Mouse (Mus musculus) embryonic facial prominence, embryonic 15.5 days (tissue): ENCODE data around the gene Men1. TPM values are rescaled to one million over a fixed set of nuclear protein-coding genes. Genes with fewer than 3 reads are reported as not detected.
A peak's percentile ranks its signal among the peaks of the same experiment; 100 is the strongest.
"Not testable (repeated sequence)": the region's sequence is repeated elsewhere in the genome, so short reads cannot be mapped to it uniquely, and the experiment has no call there.

Source experiments
- ATAC-seq: fragments of 200-750 bp; cut with Nextera tagmentation; 2 replicates; pipeline ENCODE4 v1.8.0; 2017; ENCODE audit warnings: low read depth, moderate TSS enrichment; ENCODE audit not compliant: insufficient number of reproducible peaks, low FRiP score, low TSS enrichment
- H3K27ac ChIP-seq: fragments of 300-500 bp; sonication (generic); replicated peaks from 2 replicates; pipeline ENCODE4 v1.5.1; 2015; ENCODE audit warnings: mild to moderate bottlenecking, inconsistent platforms
- H3K27me3 ChIP-seq: fragments of 300-500 bp; sonication (generic); 2 replicates; pipeline ENCODE4 v1.6.1; 2015; ENCODE audit warnings: inconsistent platforms
- H3K36me3 ChIP-seq: fragments of 300-500 bp; sonication (generic); 2 replicates; pipeline ENCODE4 v1.6.1; 2015; ENCODE audit warnings: mild to moderate bottlenecking, inconsistent platforms
- H3K4me1 ChIP-seq: fragments of 300-500 bp; sonication (generic); 2 replicates; pipeline ENCODE4 v1.6.1; 2015; ENCODE audit warnings: inconsistent platforms
- H3K4me2 ChIP-seq: fragments of 300-500 bp; sonication (generic); replicated peaks from 2 replicates; pipeline ENCODE4 v1.6.1; 2015; ENCODE audit warnings: mild to moderate bottlenecking, inconsistent platforms
- H3K4me3 ChIP-seq: fragments of 300-500 bp; sonication (generic); replicated peaks from 2 replicates; pipeline ENCODE4 v1.5.1; 2015; ENCODE audit warnings: mild to moderate bottlenecking, inconsistent platforms
- H3K9ac ChIP-seq: fragments of 300-500 bp; sonication (generic); 2 replicates; pipeline ENCODE4 v1.6.1; 2015; ENCODE audit warnings: inconsistent platforms
- H3K9me3 ChIP-seq: fragments of 300-500 bp; sonication (generic); replicated peaks from 2 replicates; pipeline ENCODE4 v1.6.1; 2016; ENCODE audit warnings: inconsistent platforms
- WGBS: fragments of 180-500 bp; shearing (Covaris S2); methylation state at CpG from one replicate; pipeline ENCODE4 v1.1.7; 2015; 5-methylcytosine and 5-hydroxymethylcytosine counted together
- polyA plus RNA-seq: library from polyadenylated mRNA; unstranded; fragments of >200 nt; fragmentation: Nextera tagmentation; extraction: Ambion mirVana; gene quantifications from 2 replicates; pipeline ENCODE4 v1.2.1, GENCODE M21; 2015

Men1 gene
- 82.1 and 91.7 TPM in 2 replicates for polyA plus RNA-seq

GRCm38 (mm10) chr19:6334673-6335457 is at the start of gene Men1:
Gene Men1 (plus strand): TSS chr19:6334979.
- H3K36me3 ChIP-seq, result peaks cover 33% of the 10 kb centered on the region
- under 1% methylated on average over 43 of the region's 43 CpGs for WGBS
- H3K9me3 ChIP-seq, result no peaks in the 10 kb centered on the region

GRCm38 (mm10) chr19:6285226-6285625 is 49.6 kb upstream of the Men1 start:
- Histone ChIP-seq H3K4me2 (no peak overlapping the region), H3K27me3 (no peaks in the 10 kb centered on the region), H3K4me3 (no peak overlapping the region), H3K4me1 (peaks cover 32% of the 10 kb centered on the region), H3K9ac (no peak overlapping the region), H3K36me3 (peaks cover 65% of the 10 kb centered on the region), H3K9me3 (no peaks in the 10 kb centered on the region), H3K27ac (no peak overlapping the region)
- WGBS, result 67% methylated on average over 8 of the region's 8 CpGs
- no peak for ATAC-seq

More at GRCm38 (mm10) chr19:6334673-6335457, at the start of gene Men1:
- peaks cover 34% of the 10 kb centered on the region for H3K4me1 ChIP-seq
- peak within 1 kb of the TSS; percentile 90 for H3K27ac ChIP-seq
- H3K9ac ChIP-seq, result peak within 1 kb of the TSS; percentile 94
- peak within 1 kb of the TSS; percentile 80 for H3K4me3 ChIP-seq
- peak within 1 kb of the TSS; percentile 85 for H3K4me2 ChIP-seq
- no peaks in the 10 kb centered on the region for H3K27me3 ChIP-seq
- ATAC-seq, result peak; percentile 93

- Histone ChIP-seq H3K27me3 (no peaks in the 10 kb centered on the region), H3K4me1 (peaks cover 32% of the 10 kb centered on the region; the same call in 1 of the 2 replicates), H3K4me2 (no peak overlapping the region), H3K9me3 (no peaks in the 10 kb centered on the region), H3K27ac (no peak overlapping the region), H3K36me3 (peaks cover 64% of the 10 kb centered on the region), H3K9ac (no peak overlapping the region), H3K4me3 (no peak overlapping the region)
- no peak for ATAC-seq
- WGBS, result 74% methylated on average over 7 of the region's 7 CpGs
Measured at GRCm38 (mm10) chr19:6285632-6286433, 48.9 kb upstream of the Men1 start.

- Histone ChIP-seq H3K9me3 (no peaks in the 10 kb centered on the region), H3K27ac (no peak overlapping the region; the same call in 1 of the 2 replicates), H3K27me3 (no peaks in the 10 kb centered on the region), H3K4me3 (no peak overlapping the region), H3K4me2 (no peak overlapping the region), H3K36me3 (peaks cover 60% of the 10 kb centered on the region), H3K4me1 (peaks cover 28% of the 10 kb centered on the region; the same call in 1 of the 2 replicates), H3K9ac (no peak overlapping the region; the same call in 1 of the 2 replicates)
- no peak for ATAC-seq
- WGBS, result 83% methylated on average over 19 of the region's 19 CpGs
Measured at GRCm38 (mm10) chr19:6286434-6287401, 48.1 kb upstream of the Men1 start.

- H3K9ac ChIP-seq, result no peak overlapping the region
- H3K36me3 ChIP-seq, result peaks cover 56% of the 10 kb centered on the region
Measured at GRCm38 (mm10) chr19:6288236-6288894, 46.4 kb upstream of the Men1 start.

GRCm38 (mm10) chr19:6289696-6290238 is 45.0 kb upstream of the Men1 start:
- H3K36me3 ChIP-seq, result peaks cover 56% of the 10 kb centered on the region

More at GRCm38 (mm10) chr19:6288236-6288894, 46.4 kb upstream of the Men1 start:
- Histone ChIP-seq H3K4me2 (no peak overlapping the region), H3K27me3 (no peaks in the 10 kb centered on the region), H3K27ac (0 out of 2 replicates have a peak overlapping the region, but pooled peaks have one; percentile 0), H3K4me3 (no peak overlapping the region), H3K4me1 (peaks cover 28% of the 10 kb centered on the region; the same call in 1 of the 2 replicates), H3K9me3 (no peaks in the 10 kb centered on the region)
- WGBS, result 52% methylated on average over 13 of the region's 13 CpGs
- no peak for ATAC-seq

GRCm38 (mm10) chr19:6290720-6291116 is 44.1 kb upstream of the Men1 start:
- H3K4me2 ChIP-seq, ATAC-seq, H3K27me3 ChIP-seq, H3K4me3 ChIP-seq, H3K27ac ChIP-seq, H3K9me3 ChIP-seq, H3K9ac ChIP-seq: not testable (repeated sequence)
- 92% methylated on average over 5 of the region's 6 CpGs for WGBS
- H3K4me1 ChIP-seq, result peaks cover 26% of the 10 kb centered on the region; the same call in 1 of the 2 replicates
- H3K36me3 ChIP-seq, result peaks cover 59% of the 10 kb centered on the region

More at GRCm38 (mm10) chr19:6289696-6290238, 45.0 kb upstream of the Men1 start:
- no peak for ATAC-seq
- peaks cover 28% of the 10 kb centered on the region; the same call in 1 of the 2 replicates for H3K4me1 ChIP-seq
- H3K27me3 ChIP-seq, result no peaks in the 10 kb centered on the region
- WGBS, result 91% methylated on average over 14 of the region's 14 CpGs
- H3K9me3 ChIP-seq, result no peaks in the 10 kb centered on the region
- H3K27ac ChIP-seq, result no peak overlapping the region
- no peak overlapping the region for H3K4me2 ChIP-seq
- no peak overlapping the region for H3K9ac ChIP-seq
- no peak overlapping the region for H3K4me3 ChIP-seq

GRCm38 (mm10) chr19:6291117-6291781 is 43.5 kb upstream of the Men1 start:
- Histone ChIP-seq H3K9ac (no peak overlapping the region), H3K36me3 (peaks cover 59% of the 10 kb centered on the region)

GRCm38 (mm10) chr19:6292262-6292661 is 42.5 kb upstream of the Men1 start:
- WGBS, result 87% methylated on average over 5 of the region's 5 CpGs
- no peak overlapping the region for H3K27ac ChIP-seq
- peaks cover 60% of the 10 kb centered on the region for H3K36me3 ChIP-seq

More at GRCm38 (mm10) chr19:6291117-6291781, 43.5 kb upstream of the Men1 start:
- Histone ChIP-seq H3K27ac (peak overlapping the region; percentile 34; the same call in 1 of the 2 replicates), H3K4me1 (peaks cover 21% of the 10 kb centered on the region; the same call in 1 of the 2 replicates), H3K4me2 (no peak overlapping the region), H3K27me3 (no peaks in the 10 kb centered on the region), H3K9me3 (no peaks in the 10 kb centered on the region), H3K4me3 (no peak overlapping the region)
- ATAC-seq, result no peak
- 84% methylated on average over 10 of the region's 10 CpGs for WGBS

More at GRCm38 (mm10) chr19:6292262-6292661, 42.5 kb upstream of the Men1 start:
- H3K9me3 ChIP-seq, result no peaks in the 10 kb centered on the region
- H3K4me3 ChIP-seq, result no peak overlapping the region
- no peaks in the 10 kb centered on the region for H3K27me3 ChIP-seq
- no peak for ATAC-seq
- no peak overlapping the region for H3K4me2 ChIP-seq
- peaks cover 12% of the 10 kb centered on the region; the same call in 1 of the 2 replicates for H3K4me1 ChIP-seq
- H3K9ac ChIP-seq, result no peak overlapping the region
